Mouse (Mus musculus) left cerebral cortex, adult 11 months (tissue): ENCODE measurements at regions not wholly inside any gene's neighbourhood (a gene's known extent, or its start where the extent isn't known, plus 50 kb on each side); places are given as distances from the start of the nearest gene placed in this dataset.
"Not testable (repeated sequence)": the region's sequence is repeated elsewhere in the genome, so short reads cannot be mapped to it uniquely, and the experiment has no call there.

Experiments
- DNase-seq: peaks from one replicate; pipeline ENCODE4 v3.0.0; 2022; ENCODE audit warnings: low spot score

DNA sequence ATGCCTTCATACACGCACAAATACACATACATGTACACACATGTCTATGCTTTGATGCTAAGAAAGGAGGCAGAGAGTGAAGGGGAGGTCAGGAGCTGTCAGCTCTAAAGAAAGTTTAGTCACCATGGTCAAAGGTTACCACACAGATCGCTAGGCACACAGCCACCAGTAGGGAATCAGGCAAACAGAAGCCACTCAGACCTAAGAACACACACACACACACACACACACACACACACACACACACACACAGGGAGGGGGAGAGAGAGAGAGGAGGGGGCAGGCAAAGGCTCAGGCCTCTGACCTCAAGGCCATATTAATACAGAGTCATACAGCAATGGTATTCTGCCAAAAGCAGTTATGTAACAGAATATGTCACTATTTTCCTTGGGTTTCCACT is 67.5 kb upstream of the Atxn1 start:
- DNase-seq: no peak

GRCm38 (mm10) chr13:46026018-46026417 is 61.2 kb upstream of the Atxn1 start:
- no peak for DNase-seq

DNA sequence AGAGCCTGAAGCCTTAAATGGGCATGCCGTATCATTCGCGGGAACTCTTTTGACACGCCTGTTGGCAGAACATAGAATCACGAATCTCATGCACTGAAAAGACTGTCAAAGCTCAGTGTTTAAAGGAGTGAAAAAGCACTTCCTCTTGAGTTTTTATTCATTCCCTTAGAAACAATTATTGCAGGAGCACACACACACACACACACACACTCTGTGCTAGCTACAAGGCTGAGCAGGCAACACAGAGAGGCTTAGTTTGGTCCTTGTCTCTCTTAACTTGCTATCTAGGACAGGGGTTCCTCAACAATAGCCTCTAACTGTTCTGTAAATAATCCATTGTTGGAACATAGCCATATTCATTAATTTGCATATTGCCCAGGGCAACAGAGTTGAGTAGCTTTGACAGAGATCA is 58.8 kb upstream of the Atxn1 start:
- no peak for DNase-seq

DNA sequence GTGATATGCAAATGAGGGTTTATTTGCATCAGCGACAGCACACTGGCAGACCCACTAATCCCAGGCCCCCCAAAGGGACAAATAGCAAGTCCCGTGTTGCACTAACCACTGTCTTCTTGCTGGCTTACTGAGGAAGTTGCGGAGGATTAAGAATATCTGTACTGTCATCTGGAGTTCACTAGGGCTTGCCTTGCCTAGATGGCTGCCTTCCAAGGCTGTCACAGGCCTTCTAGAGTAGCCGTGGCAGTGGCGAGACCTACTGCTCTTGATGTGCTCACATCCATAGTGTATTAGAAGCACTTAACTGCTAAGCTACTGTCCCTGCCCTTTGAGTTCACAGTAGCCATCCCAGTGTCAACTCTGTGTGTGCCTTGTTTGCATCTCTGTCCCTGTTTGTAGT is 58.4 kb upstream of the Atxn1 start:
- DNase-seq: no peak

DNA sequence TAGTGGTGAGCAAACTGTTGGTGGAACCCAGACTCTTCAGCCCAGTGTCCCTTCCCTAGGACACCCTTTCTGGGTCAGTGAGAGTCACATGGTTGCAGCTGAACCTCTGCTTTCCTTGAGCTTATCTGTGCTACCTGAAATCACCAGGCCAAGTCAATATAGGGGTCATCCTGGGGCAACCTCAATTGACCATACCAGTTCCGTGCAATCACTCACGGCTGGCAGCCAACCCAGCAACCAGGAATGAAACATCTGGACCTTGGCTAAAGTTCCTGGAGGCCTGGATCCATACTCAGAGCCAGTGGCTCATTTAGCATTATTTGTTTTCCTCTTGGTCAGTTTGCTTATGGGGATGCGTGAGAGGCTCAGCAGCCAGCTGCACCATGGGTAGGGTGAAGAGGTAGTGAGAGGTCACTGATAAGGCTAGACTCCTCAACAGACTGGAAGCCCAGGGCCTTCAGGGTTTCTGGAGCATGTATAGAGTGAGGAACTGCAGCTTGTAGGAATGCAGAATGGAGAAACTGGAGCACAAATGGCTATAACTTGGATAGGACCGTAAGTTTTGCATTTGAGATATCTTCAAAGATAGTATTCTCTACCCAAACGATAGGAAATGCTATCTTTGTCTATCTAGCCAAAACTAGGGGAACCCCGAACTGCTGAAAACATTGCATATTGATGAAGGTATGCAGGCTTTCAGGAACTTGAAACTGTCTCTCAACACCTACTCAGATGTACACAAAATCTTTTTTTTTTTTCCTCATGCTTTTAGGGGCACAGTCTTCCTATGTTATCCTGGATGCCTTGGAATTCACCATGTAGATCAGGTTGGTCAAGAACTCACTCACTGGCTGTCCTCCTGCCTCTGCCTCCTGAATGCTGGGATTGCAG is 56.4 kb upstream of the Atxn1 start:
- DNase-seq: no peak

- DNase-seq: no peak
Measured at GRCm38 (mm10) chr13:46019431-46020166, 54.8 kb upstream of the Atxn1 start.

DNA sequence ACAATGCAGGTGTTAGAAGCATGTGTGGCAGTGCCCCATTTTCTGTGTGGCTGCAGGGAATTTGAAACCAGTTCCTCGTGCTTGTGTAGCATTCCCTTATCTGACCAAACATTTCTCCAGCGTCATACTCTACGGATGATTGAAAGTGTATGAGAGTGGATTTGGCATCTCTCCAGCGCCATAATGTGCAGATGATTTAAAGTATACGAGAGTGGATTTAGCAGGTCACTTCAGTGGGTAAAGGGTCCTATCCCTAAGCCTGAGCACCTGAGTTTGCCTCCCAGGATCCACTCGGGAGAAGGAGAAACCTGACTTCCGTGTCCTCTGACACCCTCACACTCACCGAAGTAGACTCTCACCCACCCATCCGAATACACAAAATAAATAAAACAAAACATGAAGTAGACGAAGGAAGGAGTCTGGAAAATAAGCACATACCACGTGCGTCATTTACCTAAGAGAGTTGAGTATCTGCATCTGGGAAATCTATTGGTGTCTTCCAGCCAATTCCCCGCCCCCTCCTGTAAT is 54.2 kb upstream of the Atxn1 start:
- no peak for DNase-seq

GRCm38 (mm10) chr13:46017742-46018141 is 52.9 kb upstream of the Atxn1 start:
- DNase-seq: no peak

DNA sequence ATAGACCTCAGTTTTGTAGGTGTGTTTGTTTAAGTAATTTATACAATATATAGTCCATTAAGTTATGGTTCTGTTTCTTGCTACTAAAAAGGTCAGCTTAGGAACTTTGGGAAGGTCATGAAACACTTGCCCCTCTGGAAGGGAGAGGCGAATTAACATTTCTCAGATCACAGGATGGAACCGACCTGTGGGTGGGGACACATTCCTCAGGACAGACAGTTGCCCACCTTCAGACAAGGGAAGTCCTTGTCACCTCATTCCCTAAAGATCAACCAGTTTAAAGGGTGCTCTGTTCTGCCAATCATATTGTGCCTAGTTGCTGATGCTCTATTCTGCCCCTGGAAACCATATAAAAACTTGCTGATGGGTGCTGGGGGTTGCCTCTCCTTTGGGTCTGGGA is 52.2 kb upstream of the Atxn1 start:
- DNase-seq: not testable (repeated sequence)

GRCm38 (mm10) chr13:46015231-46015630 is 50.4 kb upstream of the Atxn1 start:
- no peak for DNase-seq

DNA sequence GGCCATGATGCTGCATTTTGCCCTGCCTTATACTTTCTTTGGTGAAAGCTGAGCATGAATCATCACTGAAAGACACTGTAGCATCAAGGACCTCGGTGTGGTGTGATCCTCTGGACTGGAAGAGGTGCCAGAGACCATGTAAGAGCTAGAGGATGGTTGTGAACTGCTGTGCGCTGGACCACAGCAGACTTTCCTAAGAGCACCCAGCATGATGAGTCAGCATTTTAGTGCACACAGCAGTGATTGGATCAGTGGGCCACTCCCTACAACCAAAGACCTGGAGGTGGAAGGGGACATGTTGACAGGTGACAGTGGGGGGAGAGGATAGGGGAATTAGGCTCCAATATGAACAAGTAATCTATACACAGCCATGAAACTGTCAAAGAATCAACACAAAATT is 49.8 kb upstream of the Atxn1 start:
- DNase-seq: no peak
